Mouse (Mus musculus): ENCODE data around the gene Ltbp1. TPM values are rescaled to one million over a fixed set of nuclear protein-coding genes. Genes with fewer than 3 reads are reported as not detected.

Ltbp1 gene
- polyA plus RNA-seq, 1 experiment from 2014 or later = 1.1 TPM

DNA sequence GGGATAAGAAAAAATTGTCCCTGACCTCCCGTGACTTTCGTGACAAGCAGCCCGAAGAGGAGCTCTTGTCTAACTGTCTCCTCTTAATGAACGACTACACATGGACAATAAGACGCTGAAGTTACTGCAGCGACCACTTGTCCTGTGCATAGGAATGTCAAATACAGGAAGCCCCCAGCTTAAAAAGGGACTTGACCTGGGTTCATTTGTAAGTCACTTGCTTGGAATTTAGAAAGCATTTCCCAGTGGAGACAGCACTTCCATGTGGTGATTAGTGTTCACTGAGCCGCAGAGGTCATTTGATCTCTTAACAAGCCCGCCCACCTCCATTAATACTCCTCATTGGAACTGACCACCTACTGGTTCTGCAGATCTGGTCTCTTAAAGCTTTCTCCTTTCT, 61.9 kb downstream of the Ltbp1 start:
- H3K9me3 ChIP-seq (replicated peaks; ENCODE audit: control insufficient read depth, low read length, poor library complexity, severe bottlenecking) = no peaks in the 10 kb centered on the region
- ATAC-seq = no peak

DNA sequence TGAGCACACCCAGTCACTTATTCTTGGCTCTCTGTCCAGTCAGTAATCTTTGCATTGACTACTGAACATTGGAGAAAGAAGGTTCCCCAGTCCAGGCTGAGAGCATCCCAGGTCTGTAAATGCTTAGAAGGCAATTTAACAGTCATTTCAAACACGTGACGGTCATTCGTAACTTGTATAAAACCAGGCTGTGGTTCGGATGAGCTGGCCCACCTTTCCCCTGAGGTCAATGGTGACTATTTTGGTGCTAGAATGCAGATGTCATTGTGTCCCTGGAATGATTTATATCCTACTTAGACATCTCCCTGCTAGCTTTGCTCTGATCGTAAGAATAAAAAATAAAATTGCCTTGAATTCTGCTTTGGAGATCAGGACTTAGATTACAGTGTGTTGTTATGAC, 63.9 kb downstream of the Ltbp1 start:
- WGBS = 92% methylated on average over 5 of the region's 5 CpGs
- Histone ChIP-seq H3K4me3 (ENCODE audit: low read depth, low read length) (no peak overlapping the region), H3K4me1 (ENCODE audit: control insufficient read depth, insufficient read depth, low read length) (peaks cover 2% of the 10 kb centered on the region; the same call in 1 of the 2 replicates), H3K27me3 (ENCODE audit: control insufficient read depth, insufficient read depth, low read depth, low read length) (no peaks in the 10 kb centered on the region), H3K27ac (ENCODE audit: low read length) (no peak overlapping the region), H3K36me3 (ENCODE audit: control insufficient read depth, insufficient read depth, low read length) (no peaks in the 10 kb centered on the region), H3K9ac (ENCODE audit: low read depth, low read length) (no peak overlapping the region), H3K9me3 (replicated peaks; ENCODE audit: control insufficient read depth, low read length, poor library complexity, severe bottlenecking) (no peaks in the 10 kb centered on the region), H3K4me2 (ENCODE audit: low read length) (no peak overlapping the region)
- ATAC-seq = no peak

More for the DNA sequence above, 61.9 kb downstream of the Ltbp1 start:
- WGBS = 6% methylated on average over 8 of the region's 8 CpGs
- no peak overlapping the region for H3K27ac ChIP-seq (ENCODE audit: low read length)
- H3K4me2 ChIP-seq (ENCODE audit: low read length) = no peak overlapping the region; the same call in 1 of the 2 replicates
- H3K9ac ChIP-seq (ENCODE audit: low read depth, low read length) = no peak overlapping the region
- no peaks in the 10 kb centered on the region for H3K36me3 ChIP-seq (ENCODE audit: control insufficient read depth, insufficient read depth, low read length)
- peaks cover 2% of the 10 kb centered on the region; the same call in 1 of the 2 replicates for H3K4me1 ChIP-seq (ENCODE audit: control insufficient read depth, insufficient read depth, low read length)
- no peak overlapping the region for H3K4me3 ChIP-seq (ENCODE audit: low read depth, low read length)
- no peaks in the 10 kb centered on the region for H3K27me3 ChIP-seq (ENCODE audit: control insufficient read depth, insufficient read depth, low read depth, low read length)

DNA sequence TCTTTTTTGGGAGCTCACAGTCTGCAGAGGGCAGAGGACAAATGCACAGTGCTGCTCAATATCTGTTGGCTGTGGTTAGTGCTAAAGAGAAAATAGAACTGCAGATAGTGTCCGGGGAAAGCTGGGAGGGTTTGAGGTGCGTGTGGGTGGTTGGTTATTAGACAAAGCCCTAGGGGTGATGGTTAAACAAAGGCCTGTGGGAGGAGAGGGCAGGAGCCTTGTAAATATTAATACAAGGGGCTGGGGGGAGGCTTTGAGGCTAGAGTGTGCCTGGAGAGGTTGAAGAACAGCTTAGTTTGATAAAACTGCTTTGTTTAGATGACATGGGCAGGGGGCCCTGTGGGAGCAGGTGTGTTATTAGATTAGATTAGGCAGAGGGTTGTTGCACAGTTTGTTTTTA, 65.8 kb downstream of the Ltbp1 start:
- H3K9me3 ChIP-seq (replicated peaks; ENCODE audit: control insufficient read depth, low read length, poor library complexity, severe bottlenecking) = no peaks in the 10 kb centered on the region
- no peaks in the 10 kb centered on the region for H3K27me3 ChIP-seq (ENCODE audit: control insufficient read depth, insufficient read depth, low read depth, low read length)
- WGBS = 4% methylated on average over 2 of the region's 2 CpGs
- peaks cover 2% of the 10 kb centered on the region; the same call in 1 of the 2 replicates for H3K4me1 ChIP-seq (ENCODE audit: control insufficient read depth, insufficient read depth, low read length)
- no peak overlapping the region for H3K27ac ChIP-seq (ENCODE audit: low read length)
- no peaks in the 10 kb centered on the region for H3K36me3 ChIP-seq (ENCODE audit: control insufficient read depth, insufficient read depth, low read length)
- H3K9ac ChIP-seq (ENCODE audit: low read depth, low read length) = no peak overlapping the region
- no peak for ATAC-seq
- no peak overlapping the region for H3K4me3 ChIP-seq (ENCODE audit: low read depth, low read length)
- no peak overlapping the region for H3K4me2 ChIP-seq (ENCODE audit: low read length)

DNA sequence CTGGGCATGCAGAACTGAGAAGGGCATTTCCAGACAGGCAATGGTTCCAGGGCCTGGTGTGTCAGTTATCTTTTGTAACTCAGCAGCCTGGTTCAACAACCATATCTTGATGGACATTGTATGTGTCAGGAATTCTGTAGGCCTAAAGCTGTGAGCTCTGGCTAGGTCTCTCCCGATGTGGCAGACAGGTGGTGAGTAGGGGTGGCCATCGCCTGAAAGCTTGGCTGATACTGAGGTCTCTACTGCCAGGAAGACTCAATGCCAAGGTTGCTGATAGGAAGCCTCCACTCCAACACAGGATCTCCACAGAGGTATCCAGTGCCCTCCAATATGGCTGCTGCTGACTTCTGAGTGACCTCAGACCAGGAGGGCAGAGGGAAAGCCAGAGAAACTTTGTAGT, 66.4 kb downstream of the Ltbp1 start:
- ATAC-seq = no peak
- H3K9me3 ChIP-seq (replicated peaks; ENCODE audit: control insufficient read depth, low read length, poor library complexity, severe bottlenecking) = no peaks in the 10 kb centered on the region

DNA sequence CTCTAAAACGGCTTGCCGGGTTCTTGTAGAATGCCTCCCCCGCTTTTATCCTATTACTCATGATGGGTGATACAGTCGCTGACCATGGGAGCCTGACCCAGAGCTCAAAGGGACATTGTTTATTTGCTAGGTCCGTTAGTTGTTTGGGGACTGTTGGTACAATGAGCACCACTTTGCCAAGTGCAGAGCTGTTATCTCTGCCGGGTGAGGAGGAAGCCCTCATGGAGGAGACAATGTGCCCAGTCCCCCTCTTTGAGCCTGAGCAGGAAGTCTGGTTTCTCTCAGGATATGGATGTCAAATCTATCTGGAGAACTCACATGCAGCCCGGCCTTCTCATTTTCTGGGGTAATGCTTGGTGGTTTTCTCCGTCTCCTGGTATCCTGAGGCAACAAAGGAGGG, 68.5 kb downstream of the Ltbp1 start:
- H3K9me3 ChIP-seq (replicated peaks; ENCODE audit: control insufficient read depth, low read length, poor library complexity, severe bottlenecking) = no peaks in the 10 kb centered on the region
- no peaks in the 10 kb centered on the region for H3K36me3 ChIP-seq (ENCODE audit: control insufficient read depth, insufficient read depth, low read length)
- H3K27ac ChIP-seq (ENCODE audit: low read length) = no peak overlapping the region
- 71% methylated on average over 8 of the region's 8 CpGs for whole genome bisulfite sequencing
- no peak overlapping the region for H3K9ac ChIP-seq (ENCODE audit: low read depth, low read length)
- no peaks in the 10 kb centered on the region for H3K27me3 ChIP-seq (ENCODE audit: control insufficient read depth, insufficient read depth, low read depth, low read length)
- no peak overlapping the region for H3K4me3 ChIP-seq (ENCODE audit: low read depth, low read length)
- ATAC-seq = no peak
- H3K4me2 ChIP-seq (ENCODE audit: low read length) = no peak overlapping the region
- no peaks in the 10 kb centered on the region for H3K4me1 ChIP-seq (ENCODE audit: control insufficient read depth, insufficient read depth, low read length)

More for the DNA sequence above, 66.4 kb downstream of the Ltbp1 start:
- Histone ChIP-seq H3K36me3 (ENCODE audit: control insufficient read depth, insufficient read depth, low read length) (no peaks in the 10 kb centered on the region), H3K27ac (ENCODE audit: low read length) (no peak overlapping the region), H3K4me1 (ENCODE audit: control insufficient read depth, insufficient read depth, low read length) (peaks cover 2% of the 10 kb centered on the region; the same call in 1 of the 2 replicates), H3K9ac (ENCODE audit: low read depth, low read length) (no peak overlapping the region), H3K4me2 (ENCODE audit: low read length) (no peak overlapping the region), H3K4me3 (ENCODE audit: low read depth, low read length) (no peak overlapping the region), H3K27me3 (ENCODE audit: control insufficient read depth, insufficient read depth, low read depth, low read length) (no peaks in the 10 kb centered on the region)
- 90% methylated on average over 2 of the region's 2 CpGs for WGBS

DNA sequence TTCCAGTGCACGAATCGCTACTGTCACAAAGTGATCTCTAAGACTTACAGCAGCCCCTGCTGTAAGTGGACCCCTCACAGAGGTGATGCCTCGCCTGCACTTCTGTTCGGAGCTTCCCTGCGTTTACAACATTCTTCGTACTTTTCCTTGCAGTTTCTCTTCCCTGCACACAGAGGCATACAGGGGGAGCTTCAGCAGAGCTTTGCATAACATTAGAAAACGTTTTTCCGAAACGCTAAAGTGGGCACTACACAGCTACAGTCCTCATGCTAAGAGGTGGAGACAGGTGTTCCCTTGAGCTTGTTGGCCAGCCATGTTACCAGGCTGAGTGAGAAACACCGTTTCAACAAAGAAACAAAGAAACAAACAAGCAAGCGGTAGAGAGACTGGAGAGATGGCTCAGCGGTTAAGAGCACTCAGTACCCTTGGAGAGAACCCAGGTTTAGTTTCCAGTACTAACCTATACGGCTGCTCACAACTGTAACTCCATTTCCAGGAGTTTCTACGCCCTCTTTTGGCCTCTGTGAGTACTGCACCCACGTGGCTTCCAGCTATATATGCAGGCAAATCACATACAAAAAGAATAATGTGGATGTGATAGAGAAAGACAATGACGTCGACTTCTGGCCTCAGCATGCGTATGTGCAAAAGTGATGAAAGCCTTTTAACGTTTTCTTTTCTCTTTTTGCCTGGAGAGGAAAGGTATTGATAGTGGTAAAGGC, 69.8 kb downstream of the Ltbp1 start:
- Histone ChIP-seq H3K4me2 (ENCODE audit: low read length) (peak overlapping the region; percentile 12; the same call in 1 of the 2 replicates), H3K4me3 (ENCODE audit: low read depth, low read length) (no peak overlapping the region), H3K9me3 (replicated peaks; ENCODE audit: control insufficient read depth, low read length, poor library complexity, severe bottlenecking) (no peaks in the 10 kb centered on the region), H3K9ac (ENCODE audit: low read depth, low read length) (no peak overlapping the region), H3K27ac (ENCODE audit: low read length) (no peak overlapping the region), H3K4me1 (ENCODE audit: control insufficient read depth, insufficient read depth, low read length) (no peaks in the 10 kb centered on the region), H3K36me3 (ENCODE audit: control insufficient read depth, insufficient read depth, low read length) (no peaks in the 10 kb centered on the region), H3K27me3 (ENCODE audit: control insufficient read depth, insufficient read depth, low read depth, low read length) (no peaks in the 10 kb centered on the region)
- ATAC-seq = no peak
- WGBS = 70% methylated on average over 19 of the region's 19 CpGs

DNA sequence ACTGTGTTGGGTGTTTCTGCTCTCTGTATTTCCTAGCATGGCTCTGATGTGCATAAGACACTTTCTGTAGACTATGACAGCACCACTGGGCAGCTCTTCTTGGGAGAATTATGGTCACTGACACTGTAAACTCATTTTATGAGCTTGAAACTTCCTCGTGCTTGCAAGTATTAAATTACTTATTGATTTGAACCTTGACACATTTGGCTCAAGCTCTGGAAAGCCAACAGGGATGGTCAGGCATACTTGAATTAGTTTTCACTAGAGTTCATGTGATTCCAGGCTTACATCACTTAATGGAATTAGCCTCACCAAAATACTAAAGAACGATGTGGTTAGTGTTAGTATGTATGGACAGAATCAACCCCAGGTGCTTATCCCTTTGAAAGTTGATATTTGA, 76.0 kb downstream of the Ltbp1 start:
- Histone ChIP-seq H3K9me3 (replicated peaks; ENCODE audit: control insufficient read depth, low read length, poor library complexity, severe bottlenecking) (no peaks in the 10 kb centered on the region), H3K4me3 (ENCODE audit: low read depth, low read length) (no peak overlapping the region), H3K4me1 (ENCODE audit: control insufficient read depth, insufficient read depth, low read length) (no peaks in the 10 kb centered on the region), H3K27ac (ENCODE audit: low read length) (no peak overlapping the region), H3K36me3 (ENCODE audit: control insufficient read depth, insufficient read depth, low read length) (no peaks in the 10 kb centered on the region), H3K9ac (ENCODE audit: low read depth, low read length) (no peak overlapping the region), H3K4me2 (ENCODE audit: low read length) (no peak overlapping the region), H3K27me3 (ENCODE audit: control insufficient read depth, insufficient read depth, low read depth, low read length) (no peaks in the 10 kb centered on the region)
- WGBS = 84% methylated on average over 2 of the region's 2 CpGs
- no peak for ATAC-seq

DNA sequence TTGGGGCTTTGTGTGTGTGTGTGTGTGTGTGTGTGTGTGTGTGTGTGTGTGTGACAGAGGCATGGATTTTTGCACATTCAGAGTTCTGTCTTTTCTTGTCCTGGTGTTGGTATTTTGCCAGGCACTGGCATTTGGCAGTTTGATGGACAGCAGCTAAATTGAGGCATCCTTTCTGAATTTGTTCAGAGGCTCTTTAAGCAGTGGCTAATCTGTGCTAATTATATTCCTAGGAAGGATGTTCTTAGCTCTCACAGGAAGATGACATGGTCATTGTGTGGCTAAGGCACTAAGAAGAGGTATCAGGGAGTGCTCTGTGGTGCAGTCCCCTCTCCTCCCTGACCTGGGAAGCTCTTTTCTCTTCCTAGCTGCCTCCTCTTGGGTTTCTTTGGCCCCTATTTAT, 77.1 kb downstream of the Ltbp1 start:
- no peak for ATAC-seq
- Histone ChIP-seq H3K4me3 (ENCODE audit: low read depth, low read length) (no peak overlapping the region), H3K36me3 (ENCODE audit: control insufficient read depth, insufficient read depth, low read length) (no peaks in the 10 kb centered on the region), H3K27ac (ENCODE audit: low read length) (no peak overlapping the region), H3K9ac (ENCODE audit: low read depth, low read length) (no peak overlapping the region), H3K9me3 (replicated peaks; ENCODE audit: control insufficient read depth, low read length, poor library complexity, severe bottlenecking) (no peaks in the 10 kb centered on the region), H3K4me1 (ENCODE audit: control insufficient read depth, insufficient read depth, low read length) (no peaks in the 10 kb centered on the region), H3K4me2 (ENCODE audit: low read length) (no peak overlapping the region), H3K27me3 (ENCODE audit: control insufficient read depth, insufficient read depth, low read depth, low read length) (no peaks in the 10 kb centered on the region)

DNA sequence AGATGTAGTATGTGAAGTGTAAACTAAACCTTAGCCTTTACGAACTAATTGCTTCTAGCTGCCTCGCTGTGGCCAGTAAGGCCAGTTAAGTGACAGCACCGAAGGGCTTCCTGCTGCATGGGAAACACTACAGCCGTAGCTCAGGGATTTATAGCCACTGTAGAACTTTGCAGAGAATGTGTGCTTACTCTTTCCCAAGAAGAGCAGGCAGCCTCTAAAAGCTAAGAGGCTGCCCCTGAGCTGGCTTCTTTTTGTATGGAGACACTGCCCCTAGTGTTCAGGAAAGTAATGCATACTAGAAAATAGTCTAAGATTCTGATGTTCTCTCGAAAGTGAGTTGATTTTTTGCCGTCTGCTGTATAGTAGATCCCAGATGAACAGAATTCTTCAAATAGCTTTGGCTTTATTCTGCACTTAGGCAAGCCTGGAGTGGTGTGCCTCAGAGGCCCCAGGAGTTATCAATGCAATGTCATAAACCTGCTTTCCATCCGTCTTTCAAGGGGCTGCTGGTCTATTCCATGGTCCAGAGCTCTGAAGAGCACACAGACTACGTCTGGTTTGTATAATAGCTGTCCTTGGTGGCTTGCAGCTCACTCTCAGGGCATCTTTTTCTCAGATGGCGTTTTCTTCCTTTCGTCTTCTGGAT, 82.1 kb downstream of the Ltbp1 start:
- no peaks in the 10 kb centered on the region for H3K4me1 ChIP-seq (ENCODE audit: control insufficient read depth, insufficient read depth, low read length)
- no peak overlapping the region for H3K4me2 ChIP-seq (ENCODE audit: low read length)
- H3K27me3 ChIP-seq (ENCODE audit: control insufficient read depth, insufficient read depth, low read depth, low read length) = no peaks in the 10 kb centered on the region
- 56% methylated on average over 10 of the region's 10 CpGs for WGBS
- H3K9ac ChIP-seq (ENCODE audit: low read depth, low read length) = no peak overlapping the region
- peak; percentile 66; the same call in 1 of the 2 replicates for ATAC-seq
- H3K36me3 ChIP-seq (ENCODE audit: control insufficient read depth, insufficient read depth, low read length) = no peaks in the 10 kb centered on the region
- H3K4me3 ChIP-seq (ENCODE audit: low read depth, low read length) = no peak overlapping the region
- no peak overlapping the region for H3K27ac ChIP-seq (ENCODE audit: low read length)
- H3K9me3 ChIP-seq (replicated peaks; ENCODE audit: control insufficient read depth, low read length, poor library complexity, severe bottlenecking) = no peaks in the 10 kb centered on the region

Measured in midbrain, embryonic 16.5 days (tissue).